Mouse (Mus musculus) lung, postnatal 0 days (tissue): ENCODE results near the gene Adgrb3. TPM values are rescaled to one million over a fixed set of nuclear protein-coding genes. Genes with fewer than 3 reads are reported as not detected.

Experiments
- ATAC-seq: fragments of 200-750 bp; cut with Nextera tagmentation; 2 replicates; pipeline ENCODE4 v1.8.0; 2017; ENCODE audit warnings: moderate library complexity
- DNase-seq: peaks from one replicate; pipeline ENCODE4 v3.0.0-alpha.2; 2016; ENCODE audit warnings: low spot score
- H3K27ac ChIP-seq: fragments of 300-500 bp; sonication (generic); 2 replicates; pipeline ENCODE4 v1.5.1; 2014; ENCODE audit warnings: antibody characterized with exemption, mild to moderate bottlenecking, low read length, mixed read lengths
- H3K27me3 ChIP-seq: fragments of 300-500 bp; sonication (generic); replicated peaks from 2 replicates; pipeline ENCODE4 v1.6.1; 2014; ENCODE audit warnings: low read length, mixed read lengths; ENCODE audit not compliant: insufficient read depth
- H3K36me3 ChIP-seq: fragments of 300-500 bp; sonication (generic); 2 replicates; pipeline ENCODE4 v1.6.1; 2014; ENCODE audit warnings: low read length, mixed read lengths; ENCODE audit not compliant: insufficient read depth
- H3K4me1 ChIP-seq: fragments of 300-500 bp; sonication (generic); 2 replicates; pipeline ENCODE4 v1.6.1; 2014; ENCODE audit warnings: antibody characterized with exemption, low read depth, low read length, mixed read lengths; ENCODE audit not compliant: insufficient read depth
- H3K4me2 ChIP-seq: fragments of 300-500 bp; sonication (generic); replicated peaks from 2 replicates; pipeline ENCODE4 v1.6.1; 2014; ENCODE audit warnings: low read depth, mild to moderate bottlenecking, low read length, moderate library complexity, mixed read lengths
- H3K4me3 ChIP-seq: fragments of 300-500 bp; sonication (generic); 2 replicates; pipeline ENCODE4 v1.5.1; 2014; ENCODE audit warnings: low read depth, low read length
- H3K9ac ChIP-seq: fragments of 300-500 bp; sonication (generic); replicated peaks from 2 replicates; pipeline ENCODE4 v1.6.1; 2014; ENCODE audit warnings: low read depth, mild to moderate bottlenecking
- H3K9me3 ChIP-seq: fragments of 300-500 bp; sonication (generic); 2 replicates; pipeline ENCODE4 v1.6.1; 2016; ENCODE audit warnings: low read length, mixed read lengths
- CTCF ChIP-seq: IDR thresholded peaks from 2 replicates; pipeline ENCODE4 v1.5.1; 2016; ENCODE audit warnings: antibody characterized with exemption, mild to moderate bottlenecking
- EP300 ChIP-seq: IDR thresholded peaks from 2 replicates; pipeline ENCODE4 v1.6.1; 2016; ENCODE audit warnings: antibody characterized with exemption, mild to moderate bottlenecking, control low read depth
- WGBS: fragments of 180-500 bp; shearing (Covaris S2); extraction: QIAGEN DNeasy Blood & Tissue Kit; methylation state at CpG from one replicate; pipeline ENCODE4 v1.1.7; 2014; 5-methylcytosine and 5-hydroxymethylcytosine counted together
- polyA plus RNA-seq: library from polyadenylated mRNA; unstranded; fragments of >200 nt; fragmentation: Nextera tagmentation; extraction: Ambion mirVana; gene quantifications from 2 replicates; pipeline ENCODE4 v1.2.1, GENCODE M21; 2015

Gene Adgrb3
- polyA plus RNA-seq, 1 experiment from 2014 or later: 0.05 TPM

- no peak overlapping the region for H3K4me2 ChIP-seq
- no peaks in the 10 kb centered on the region for H3K36me3 ChIP-seq
- no peak overlapping the region for H3K4me3 ChIP-seq
- TF ChIP-seq CTCF (no peak), EP300 (no peak)
- no peak overlapping the region for H3K9ac ChIP-seq
- no peak overlapping the region for H3K27ac ChIP-seq
- H3K4me1 ChIP-seq: no peaks in the 10 kb centered on the region
- ATAC-seq (no peak), DNase-seq (no peak)
- H3K9me3 ChIP-seq: no peaks in the 10 kb centered on the region
- H3K27me3 ChIP-seq: no peaks in the 10 kb centered on the region
- WGBS: 50% methylated on average over 5 of the region's 5 CpGs
These were observed 741.3 kb downstream of the Adgrb3 start for GRCm38 (mm10) chr1:25088010-25088719.

DNA sequence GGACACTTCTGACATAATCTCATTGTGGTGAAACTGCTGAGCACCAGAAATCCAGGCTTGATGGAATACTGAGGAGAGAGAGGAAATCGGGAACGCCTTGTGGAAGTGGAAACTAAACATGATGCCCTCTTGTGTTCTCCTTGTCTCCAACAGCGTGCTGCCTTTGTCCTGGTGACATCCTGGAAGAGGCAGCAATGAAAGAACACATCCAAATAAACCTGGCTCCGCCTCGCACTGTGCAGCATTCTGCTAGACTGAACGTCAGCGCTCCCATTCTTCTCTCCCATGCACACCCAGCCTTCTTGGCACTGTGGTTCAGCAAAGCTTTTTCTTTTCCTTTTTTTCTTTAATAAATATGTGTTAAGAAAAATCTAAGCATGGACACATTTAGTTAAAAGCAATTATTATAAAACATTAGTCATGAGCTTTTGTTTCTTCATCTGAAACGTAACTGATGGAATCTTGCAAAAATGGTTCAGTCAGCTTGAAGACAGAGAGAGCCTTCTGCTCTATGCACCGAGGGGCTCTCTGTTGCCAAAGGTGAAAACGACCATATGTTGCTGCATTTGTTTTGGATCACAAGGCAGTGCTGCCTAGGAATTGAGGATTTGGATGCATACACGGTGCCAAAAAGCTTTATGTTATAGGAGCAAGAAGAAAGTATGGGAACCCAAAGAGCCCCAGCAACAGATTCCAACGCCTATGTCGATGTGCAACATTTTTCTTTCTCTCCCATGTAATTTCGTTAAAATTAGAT lies 743.7 kb downstream of the Adgrb3 start:
- H3K4me1 ChIP-seq: no peaks in the 10 kb centered on the region
- no peak overlapping the region for H3K9ac ChIP-seq

GRCm38 (mm10) chr1:25082377-25082776 lies 747.1 kb downstream of the Adgrb3 start:
- Histone ChIP-seq H3K4me1 (no peaks in the 10 kb centered on the region), H3K27me3 (no peaks in the 10 kb centered on the region), H3K27ac (no peak overlapping the region), H3K9ac (no peak overlapping the region), H3K36me3 (no peaks in the 10 kb centered on the region), H3K4me3 (no peak overlapping the region), H3K4me2 (no peak overlapping the region), H3K9me3 (no peaks in the 10 kb centered on the region)
- TF ChIP-seq CTCF: no peak
- no peak for TF ChIP-seq EP300
- 65% methylated on average over 8 of the region's 8 CpGs for WGBS
- DNase-seq (no peak), ATAC-seq (no peak)

More for the DNA sequence above, 743.7 kb downstream of the Adgrb3 start:
- Histone ChIP-seq H3K27ac (no peak overlapping the region), H3K4me3 (no peak overlapping the region), H3K36me3 (no peaks in the 10 kb centered on the region), H3K9me3 (no peaks in the 10 kb centered on the region), H3K4me2 (0 out of 2 replicates have a peak overlapping the region, but pooled peaks have one; percentile 17), H3K27me3 (no peaks in the 10 kb centered on the region)
- DNase-seq: no peak
- ATAC-seq: no peak
- no peak for TF ChIP-seq EP300
- TF ChIP-seq CTCF: peak; percentile 21; the same call in 1 of the 2 replicates
- WGBS: 59% methylated on average over 14 of the region's 14 CpGs

DNA sequence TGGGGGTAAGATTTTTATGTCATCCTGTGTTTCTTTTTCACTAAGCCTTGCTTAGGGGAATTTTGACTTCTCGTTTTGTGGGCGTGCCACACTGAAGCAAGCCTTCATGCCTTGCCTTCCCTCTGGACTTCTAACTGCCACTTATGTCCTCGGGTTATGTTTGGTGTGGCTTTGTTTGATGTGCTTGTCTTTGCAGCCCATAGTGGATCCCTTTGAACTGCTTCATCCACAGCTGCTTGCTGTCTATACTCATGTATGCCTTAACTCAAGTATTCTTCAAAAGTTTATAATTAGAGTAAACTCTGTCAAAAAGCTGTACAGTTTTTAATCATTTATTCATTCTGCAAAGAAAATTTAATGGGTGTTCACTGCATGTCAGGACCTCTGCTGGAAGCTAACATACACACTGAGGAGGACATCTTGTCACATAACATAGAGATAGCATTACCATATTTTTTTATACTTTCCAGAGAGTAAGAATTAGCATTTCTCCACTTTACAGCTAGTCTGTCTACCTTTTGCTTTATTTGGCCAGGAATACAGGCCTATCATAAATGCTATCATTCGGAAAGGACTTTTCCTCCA lies 748.1 kb downstream of the Adgrb3 start:
- Histone ChIP-seq H3K4me3 (no peak overlapping the region), H3K4me1 (no peaks in the 10 kb centered on the region), H3K9me3 (no peaks in the 10 kb centered on the region), H3K36me3 (no peaks in the 10 kb centered on the region), H3K4me2 (no peak overlapping the region), H3K27me3 (no peaks in the 10 kb centered on the region), H3K9ac (no peak overlapping the region), H3K27ac (no peak overlapping the region)
- no peak for DNase-seq
- 30% methylated on average over 4 of the region's 4 CpGs for WGBS
- TF ChIP-seq CTCF: no peak
- TF ChIP-seq EP300: no peak
- no peak; the same call in 1 of the 2 replicates for ATAC-seq

GRCm38 (mm10) chr1:25079395-25079794 lies 750.1 kb downstream of the Adgrb3 start:
- WGBS: 86% methylated on average over 2 of the region's 2 CpGs
- Histone ChIP-seq H3K9ac (no peak overlapping the region), H3K4me3 (no peak overlapping the region), H3K9me3 (no peaks in the 10 kb centered on the region), H3K27ac (no peak overlapping the region), H3K36me3 (no peaks in the 10 kb centered on the region), H3K27me3 (no peaks in the 10 kb centered on the region), H3K4me1 (no peaks in the 10 kb centered on the region), H3K4me2 (no peak overlapping the region)
- ATAC-seq: no peak
- TF ChIP-seq EP300 (no peak), CTCF (no peak)
- no peak for DNase-seq

- H3K36me3 ChIP-seq: no peaks in the 10 kb centered on the region
- H3K4me2 ChIP-seq: no peak overlapping the region
- no peaks in the 10 kb centered on the region for H3K27me3 ChIP-seq
- H3K4me1 ChIP-seq: no peaks in the 10 kb centered on the region
- ATAC-seq (no peak), DNase-seq (no peak)
- TF ChIP-seq EP300: no peak
- TF ChIP-seq CTCF: no peak
- 68% methylated on average over 5 of the region's 5 CpGs for WGBS
- no peak overlapping the region for H3K27ac ChIP-seq
- no peak overlapping the region for H3K9ac ChIP-seq
- H3K9me3 ChIP-seq: no peaks in the 10 kb centered on the region
- H3K4me3 ChIP-seq: no peak overlapping the region
These were observed 753.6 kb downstream of the Adgrb3 start for GRCm38 (mm10) chr1:25075952-25076351.
